Mouse (Mus musculus) kidney, embryonic 15.5 days (tissue): ENCODE data around the gene Gpr68. TPM values are rescaled to one million over a fixed set of nuclear protein-coding genes. Genes with fewer than 3 reads are reported as not detected.

Experiments used
- ATAC-seq: fragments of 200-750 bp; cut with Nextera tagmentation; replicated peaks from 2 replicates; pipeline ENCODE4 v1.8.0; 2017; ENCODE audit warnings: moderate TSS enrichment; ENCODE audit not compliant: low FRiP score
- H3K27ac ChIP-seq: fragments of 300-500 bp; sonication (generic); 2 replicates; pipeline ENCODE4 v1.5.1; 2015; ENCODE audit warnings: mild to moderate bottlenecking, inconsistent platforms
- H3K27me3 ChIP-seq: fragments of 300-500 bp; sonication (generic); 2 replicates; pipeline ENCODE4 v1.6.1; 2015; ENCODE audit warnings: inconsistent platforms
- H3K36me3 ChIP-seq: fragments of 300-500 bp; sonication (generic); 2 replicates; pipeline ENCODE4 v1.6.1; 2015; ENCODE audit warnings: inconsistent platforms
- H3K4me1 ChIP-seq: fragments of 300-500 bp; sonication (generic); 2 replicates; pipeline ENCODE4 v1.6.1; 2015; ENCODE audit warnings: inconsistent platforms
- H3K4me2 ChIP-seq: fragments of 300-500 bp; sonication (generic); 2 replicates; pipeline ENCODE4 v1.6.1; 2015; ENCODE audit warnings: moderate library complexity, mild to moderate bottlenecking, inconsistent platforms
- H3K4me3 ChIP-seq: fragments of 300-500 bp; sonication (generic); replicated peaks from 2 replicates; pipeline ENCODE4 v1.5.1; 2015; ENCODE audit warnings: mild to moderate bottlenecking, inconsistent platforms
- H3K9ac ChIP-seq: fragments of 300-500 bp; sonication (generic); 2 replicates; pipeline ENCODE4 v1.6.1; 2015; ENCODE audit warnings: mild to moderate bottlenecking, inconsistent platforms
- H3K9me3 ChIP-seq: fragments of 300-500 bp; sonication (generic); replicated peaks from 2 replicates; pipeline ENCODE4 v1.6.1; 2016; ENCODE audit warnings: inconsistent platforms
- WGBS: fragments of 180-500 bp; shearing (Covaris S2); methylation state at CpG from one replicate; pipeline ENCODE4 v1.1.7; 2015; ENCODE audit warnings: mixed read lengths; 5-methylcytosine and 5-hydroxymethylcytosine counted together
- polyA plus RNA-seq: library from polyadenylated mRNA; unstranded; fragments of >200 nt; fragmentation: Nextera tagmentation; extraction: Ambion mirVana; gene quantifications from 2 replicates; pipeline ENCODE4 v1.2.1, GENCODE M21; 2015

Gpr68 gene
- polyA plus RNA-seq, 1 experiment from 2014 or later, result 0.51 TPM

GRCm38 (mm10) chr12:100865072-100865471 is 42.9 kb downstream of the Gpr68 start:
- H3K4me1 ChIP-seq, result no peaks in the 10 kb centered on the region
- no peak overlapping the region for H3K27ac ChIP-seq
- ATAC-seq, result no peak
- H3K4me3 ChIP-seq, result no peak overlapping the region
- H3K9ac ChIP-seq, result no peak overlapping the region
- H3K9me3 ChIP-seq, result no peaks in the 10 kb centered on the region
- no peaks in the 10 kb centered on the region for H3K36me3 ChIP-seq
- no peaks in the 10 kb centered on the region for H3K27me3 ChIP-seq
- no peak overlapping the region for H3K4me2 ChIP-seq

- 88% methylated on average over 3 of the region's 3 CpGs for WGBS
- Histone ChIP-seq H3K27ac (no peak overlapping the region), H3K9ac (no peak overlapping the region), H3K4me3 (no peak overlapping the region), H3K36me3 (no peaks in the 10 kb centered on the region), H3K27me3 (no peaks in the 10 kb centered on the region), H3K4me2 (no peak overlapping the region), H3K4me1 (no peaks in the 10 kb centered on the region), H3K9me3 (no peaks in the 10 kb centered on the region)
- ATAC-seq, result no peak
Measured at GRCm38 (mm10) chr12:100862856-100863446, 45.0 kb downstream of the Gpr68 start.

GRCm38 (mm10) chr12:100862272-100862671 is 45.7 kb downstream of the Gpr68 start:
- Histone ChIP-seq H3K9ac (no peak overlapping the region), H3K9me3 (no peaks in the 10 kb centered on the region), H3K36me3 (no peaks in the 10 kb centered on the region), H3K4me1 (no peaks in the 10 kb centered on the region), H3K4me2 (no peak overlapping the region), H3K4me3 (no peak overlapping the region), H3K27me3 (no peaks in the 10 kb centered on the region), H3K27ac (no peak overlapping the region)
- no peak for ATAC-seq
- 85% methylated on average over 3 of the region's 3 CpGs for WGBS

- H3K4me1 ChIP-seq, result no peaks in the 10 kb centered on the region
- no peaks in the 10 kb centered on the region for H3K27me3 ChIP-seq
- 62% methylated on average over 7 of the region's 7 CpGs for WGBS
- H3K27ac ChIP-seq, result peak overlapping the region; percentile 22; the same call in 1 of the 2 replicates
- H3K4me3 ChIP-seq, result no peak overlapping the region
- no peak overlapping the region for H3K4me2 ChIP-seq
- H3K9me3 ChIP-seq, result no peaks in the 10 kb centered on the region
- H3K9ac ChIP-seq, result no peak overlapping the region
- H3K36me3 ChIP-seq, result no peaks in the 10 kb centered on the region
- peak; percentile 96 for ATAC-seq
Measured at GRCm38 (mm10) chr12:100857791-100858190, 50.2 kb downstream of the Gpr68 start.

- no peak for ATAC-seq
- 82% methylated on average over 2 of the region's 2 CpGs for WGBS
Measured at GRCm38 (mm10) chr12:100856337-100856736, 51.7 kb downstream of the Gpr68 start.

GRCm38 (mm10) chr12:100852370-100852769 is 55.6 kb downstream of the Gpr68 start:
- no peaks in the 10 kb centered on the region for H3K9me3 ChIP-seq
- H3K9ac ChIP-seq, result no peak overlapping the region
- H3K4me2 ChIP-seq, result no peak overlapping the region
- H3K27me3 ChIP-seq, result no peaks in the 10 kb centered on the region
- no peak overlapping the region for H3K4me3 ChIP-seq
- H3K4me1 ChIP-seq, result 0 out of 2 replicates have a peak, but pooled peaks cover 2% of the 10 kb centered on the region
- H3K36me3 ChIP-seq, result no peaks in the 10 kb centered on the region
- no peak for ATAC-seq
- H3K27ac ChIP-seq, result no peak overlapping the region
- WGBS, result 88% methylated on average over 3 of the region's 3 CpGs

More at GRCm38 (mm10) chr12:100856337-100856736, 51.7 kb downstream of the Gpr68 start:
- Histone ChIP-seq H3K27me3 (no peaks in the 10 kb centered on the region), H3K4me2 (no peak overlapping the region), H3K9ac (no peak overlapping the region), H3K36me3 (no peaks in the 10 kb centered on the region), H3K9me3 (no peaks in the 10 kb centered on the region), H3K4me1 (no peaks in the 10 kb centered on the region), H3K4me3 (no peak overlapping the region), H3K27ac (no peak overlapping the region)

- H3K27me3 ChIP-seq, result no peaks in the 10 kb centered on the region
- no peaks in the 10 kb centered on the region for H3K36me3 ChIP-seq
- 75% methylated on average over 7 of the region's 7 CpGs for WGBS
- no peaks in the 10 kb centered on the region for H3K9me3 ChIP-seq
- no peak overlapping the region for H3K27ac ChIP-seq
- no peak overlapping the region for H3K9ac ChIP-seq
- ATAC-seq, result peak; percentile 75
- H3K4me2 ChIP-seq, result no peak overlapping the region
- H3K4me3 ChIP-seq, result no peak overlapping the region
- H3K4me1 ChIP-seq, result peaks cover 8% of the 10 kb centered on the region; the same call in 1 of the 2 replicates
Measured at GRCm38 (mm10) chr12:100849421-100850138, 58.4 kb downstream of the Gpr68 start.

GRCm38 (mm10) chr12:100847437-100848080 is 60.4 kb downstream of the Gpr68 start:
- Histone ChIP-seq H3K27me3 (no peaks in the 10 kb centered on the region), H3K9me3 (no peaks in the 10 kb centered on the region), H3K9ac (no peak overlapping the region), H3K36me3 (no peaks in the 10 kb centered on the region), H3K4me1 (peaks cover 8% of the 10 kb centered on the region; the same call in 1 of the 2 replicates), H3K4me2 (no peak overlapping the region), H3K27ac (no peak overlapping the region), H3K4me3 (no peak overlapping the region)
- ATAC-seq, result no peak
- WGBS, result 18% methylated on average over 11 of the region's 11 CpGs

GRCm38 (mm10) chr12:100846566-100846965 is 61.4 kb downstream of the Gpr68 start:
- no peaks in the 10 kb centered on the region for H3K27me3 ChIP-seq
- 23% methylated on average over 1 of the region's 1 CpGs for WGBS
- no peaks in the 10 kb centered on the region for H3K36me3 ChIP-seq
- no peak overlapping the region for H3K9ac ChIP-seq
- no peak for ATAC-seq
- no peak overlapping the region for H3K4me3 ChIP-seq
- no peak overlapping the region for H3K27ac ChIP-seq
- H3K4me1 ChIP-seq, result peaks cover 8% of the 10 kb centered on the region; the same call in 1 of the 2 replicates
- H3K4me2 ChIP-seq, result no peak overlapping the region
- H3K9me3 ChIP-seq, result no peaks in the 10 kb centered on the region

GRCm38 (mm10) chr12:100845829-100846228 is 62.2 kb downstream of the Gpr68 start:
- H3K4me1 ChIP-seq, result peaks cover 8% of the 10 kb centered on the region; the same call in 1 of the 2 replicates
- H3K36me3 ChIP-seq, result no peaks in the 10 kb centered on the region
- no peak for ATAC-seq
- 35% methylated on average over 2 of the region's 2 CpGs for WGBS
- H3K9ac ChIP-seq, result no peak overlapping the region
- H3K9me3 ChIP-seq, result no peaks in the 10 kb centered on the region
- no peak overlapping the region for H3K4me3 ChIP-seq
- H3K27ac ChIP-seq, result no peak overlapping the region
- H3K27me3 ChIP-seq, result no peaks in the 10 kb centered on the region
- no peak overlapping the region for H3K4me2 ChIP-seq

GRCm38 (mm10) chr12:100844546-100844945 is 63.5 kb downstream of the Gpr68 start:
- Histone ChIP-seq H3K36me3 (no peaks in the 10 kb centered on the region), H3K9me3 (no peaks in the 10 kb centered on the region), H3K9ac (no peak overlapping the region), H3K4me2 (no peak overlapping the region), H3K4me3 (no peak overlapping the region), H3K27ac (no peak overlapping the region), H3K4me1 (peaks cover 8% of the 10 kb centered on the region; the same call in 1 of the 2 replicates), H3K27me3 (no peaks in the 10 kb centered on the region)
- ATAC-seq, result no peak
- WGBS, result 84% methylated on average over 7 of the region's 7 CpGs

- H3K9ac ChIP-seq, result no peak overlapping the region
- ATAC-seq, result no peak
- no peaks in the 10 kb centered on the region for H3K36me3 ChIP-seq
- no peaks in the 10 kb centered on the region for H3K27me3 ChIP-seq
- no peak overlapping the region for H3K4me3 ChIP-seq
- peaks cover 8% of the 10 kb centered on the region; the same call in 1 of the 2 replicates for H3K4me1 ChIP-seq
- 85% methylated on average over 4 of the region's 4 CpGs for WGBS
- no peak overlapping the region for H3K27ac ChIP-seq
- no peak overlapping the region for H3K4me2 ChIP-seq
- H3K9me3 ChIP-seq, result no peaks in the 10 kb centered on the region
Measured at GRCm38 (mm10) chr12:100843171-100843570, 64.8 kb downstream of the Gpr68 start.
